Mouse (Mus musculus): ENCODE measurements at regions not wholly inside any gene's neighbourhood (a gene's known extent, or its start where the extent isn't known, plus 50 kb on each side); places are given as distances from the start of the nearest gene placed in this dataset.

- DNase-seq (ENCODE audit: inconsistent ontology term) = no peak
Measured at GRCm38 (mm10) chr17:50438960-50439359, 70.2 kb upstream of the Plcl2 start.

- peak; percentile 6 for DNase-seq (ENCODE audit: inconsistent ontology term)
Measured at GRCm38 (mm10) chr17:50439365-50439764, 69.8 kb upstream of the Plcl2 start.

GRCm38 (mm10) chr17:50442062-50442461 is 67.1 kb upstream of the Plcl2 start:
- no peak for DNase-seq (ENCODE audit: inconsistent ontology term)

GRCm38 (mm10) chr17:50442905-50443304 is 66.3 kb upstream of the Plcl2 start:
- DNase-seq (ENCODE audit: inconsistent ontology term) = no peak

- DNase-seq (ENCODE audit: inconsistent ontology term) = no peak
Measured at GRCm38 (mm10) chr17:50443376-50444022, 65.7 kb upstream of the Plcl2 start.

GRCm38 (mm10) chr17:50444023-50444389 is 65.2 kb upstream of the Plcl2 start:
- no peak for DNase-seq (ENCODE audit: inconsistent ontology term)

GRCm38 (mm10) chr17:50448693-50449092 is 60.5 kb upstream of the Plcl2 start:
- DNase-seq (ENCODE audit: inconsistent ontology term) = no peak

GRCm38 (mm10) chr17:50451606-50452005 is 57.6 kb upstream of the Plcl2 start:
- DNase-seq (ENCODE audit: inconsistent ontology term) = no peak

- no peak for DNase-seq (ENCODE audit: inconsistent ontology term)
Measured at GRCm38 (mm10) chr17:50453524-50453923, 55.7 kb upstream of the Plcl2 start.

- no peak for DNase-seq (ENCODE audit: inconsistent ontology term)
Measured at GRCm38 (mm10) chr17:50453956-50454355, 55.2 kb upstream of the Plcl2 start.

- no peak for DNase-seq (ENCODE audit: inconsistent ontology term)
Measured at GRCm38 (mm10) chr17:50454917-50455316, 54.3 kb upstream of the Plcl2 start.

- no peak for DNase-seq (ENCODE audit: inconsistent ontology term)
Measured at GRCm38 (mm10) chr17:50455719-50456118, 53.5 kb upstream of the Plcl2 start.

GRCm38 (mm10) chr17:50457053-50457697 is 52.0 kb upstream of the Plcl2 start:
- no peak for DNase-seq (ENCODE audit: inconsistent ontology term)

GRCm38 (mm10) chr17:50458232-50458631 is 51.0 kb upstream of the Plcl2 start:
- no peak for DNase-seq (ENCODE audit: inconsistent ontology term)

Measured in Muller cell, postnatal 12 days (primary cell).